Mouse (Mus musculus): ENCODE results near the gene Stk4.

Stk4 gene

DNA sequence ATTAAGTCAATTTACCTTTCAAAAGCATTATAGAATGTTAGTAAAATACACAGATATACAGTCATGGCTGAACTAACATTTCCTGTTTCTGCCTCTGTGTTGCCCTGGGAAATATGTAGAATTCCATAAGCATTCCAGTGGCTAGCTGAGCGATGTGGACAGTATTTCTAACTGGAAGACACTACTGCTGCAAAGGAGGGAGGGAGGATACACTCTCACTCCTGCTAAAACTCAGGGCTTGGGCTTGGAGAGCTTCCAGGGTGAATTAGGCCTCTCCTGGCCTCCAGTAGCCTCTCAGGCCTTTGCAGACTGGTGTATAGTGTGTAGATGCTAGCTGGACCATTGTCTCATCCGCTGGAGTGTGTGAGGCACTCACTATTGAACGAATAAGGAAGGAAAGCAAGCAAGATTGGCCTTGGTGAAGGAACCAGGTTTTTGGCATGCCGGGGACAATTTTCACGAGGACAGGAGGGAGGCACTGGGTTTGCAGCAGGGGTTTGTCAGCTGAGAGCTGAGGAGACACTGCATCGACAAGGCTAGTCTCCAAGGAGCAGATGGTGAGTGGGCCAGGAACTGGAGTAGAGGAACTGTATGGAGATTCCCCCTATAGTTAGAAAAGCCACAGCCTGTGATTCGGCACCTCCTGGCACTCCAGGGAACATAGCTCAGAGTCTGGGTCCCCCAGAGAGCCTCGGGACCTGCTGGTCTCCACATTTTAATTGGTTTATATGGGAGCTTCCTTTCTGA is 104.7 kb downstream of the Stk4 start:
- no peak for DNase-seq (ENCODE audit: low spot score)

GRCm38 (mm10) chr2:164175850-164176249 is 105.7 kb downstream of the Stk4 start:
- DNase-seq (ENCODE audit: low spot score), result no peak

GRCm38 (mm10) chr2:164177831-164178230 is 107.7 kb downstream of the Stk4 start:
- no peak for DNase-seq (ENCODE audit: low spot score)

GRCm38 (mm10) chr2:164180124-164180523 is 110.0 kb downstream of the Stk4 start:
- DNase-seq (ENCODE audit: low spot score), result no peak

GRCm38 (mm10) chr2:164180770-164181169 is 110.6 kb downstream of the Stk4 start:
- DNase-seq (ENCODE audit: low spot score), result no peak

- no peak for DNase-seq (ENCODE audit: low spot score)
Measured at GRCm38 (mm10) chr2:164182692-164183255, 112.7 kb downstream of the Stk4 start, which contains the start of gene Wfdc5. Gene Wfdc5, minus strand, starts transcription at chr2:164182742.

GRCm38 (mm10) chr2:164183340-164183739 is 113.2 kb downstream of the Stk4 start:
- DNase-seq (ENCODE audit: low spot score), result no peak

- no peak for DNase-seq (ENCODE audit: low spot score)
Measured at GRCm38 (mm10) chr2:164184145-164184719, 114.1 kb downstream of the Stk4 start.

GRCm38 (mm10) chr2:164188722-164189121 is 118.6 kb downstream of the Stk4 start:
- peak; percentile 30 for DNase-seq (ENCODE audit: low spot score)

GRCm38 (mm10) chr2:164190576-164190975 is 120.5 kb downstream of the Stk4 start, which contains the start of gene Wfdc12:
Gene Wfdc12, minus strand, starts transcription at chr2:164190608.
- no peak for DNase-seq (ENCODE audit: low spot score)

- no peak for DNase-seq (ENCODE audit: low spot score)
Measured at GRCm38 (mm10) chr2:164192279-164192678, 122.2 kb downstream of the Stk4 start.

DNA sequence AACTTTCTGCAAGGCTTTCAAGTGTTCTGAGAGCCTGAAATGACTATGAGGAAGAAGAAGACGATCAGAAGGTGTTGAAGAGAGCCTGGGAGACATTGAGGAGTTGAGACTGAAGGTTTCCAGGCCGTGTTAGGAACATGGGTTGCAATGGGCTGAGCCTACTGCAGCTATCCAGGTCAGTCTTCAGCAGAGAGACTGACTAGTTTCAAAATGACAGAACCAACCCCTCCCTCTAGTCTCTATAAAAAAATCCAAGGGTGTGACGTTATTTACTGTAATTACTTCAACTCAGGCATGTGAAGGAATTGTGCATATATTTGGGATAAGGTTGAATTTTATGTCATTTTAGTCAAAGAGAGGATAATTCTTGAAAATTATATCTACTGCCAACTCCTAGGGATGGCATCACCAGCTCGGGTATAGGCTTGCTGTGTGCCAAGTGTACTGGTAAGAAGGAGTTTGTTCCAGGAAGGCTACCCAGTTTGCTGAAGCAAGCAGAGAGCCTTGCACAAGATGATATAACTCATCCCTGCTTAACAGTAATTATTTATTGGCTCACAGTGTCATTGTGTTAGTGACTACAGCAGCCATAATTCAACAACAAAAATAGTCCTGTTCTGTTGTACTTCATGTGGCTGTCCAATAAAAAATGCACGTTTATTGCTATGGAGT is 125.0 kb downstream of the Stk4 start:
- no peak for DNase-seq (ENCODE audit: low spot score)

DNA sequence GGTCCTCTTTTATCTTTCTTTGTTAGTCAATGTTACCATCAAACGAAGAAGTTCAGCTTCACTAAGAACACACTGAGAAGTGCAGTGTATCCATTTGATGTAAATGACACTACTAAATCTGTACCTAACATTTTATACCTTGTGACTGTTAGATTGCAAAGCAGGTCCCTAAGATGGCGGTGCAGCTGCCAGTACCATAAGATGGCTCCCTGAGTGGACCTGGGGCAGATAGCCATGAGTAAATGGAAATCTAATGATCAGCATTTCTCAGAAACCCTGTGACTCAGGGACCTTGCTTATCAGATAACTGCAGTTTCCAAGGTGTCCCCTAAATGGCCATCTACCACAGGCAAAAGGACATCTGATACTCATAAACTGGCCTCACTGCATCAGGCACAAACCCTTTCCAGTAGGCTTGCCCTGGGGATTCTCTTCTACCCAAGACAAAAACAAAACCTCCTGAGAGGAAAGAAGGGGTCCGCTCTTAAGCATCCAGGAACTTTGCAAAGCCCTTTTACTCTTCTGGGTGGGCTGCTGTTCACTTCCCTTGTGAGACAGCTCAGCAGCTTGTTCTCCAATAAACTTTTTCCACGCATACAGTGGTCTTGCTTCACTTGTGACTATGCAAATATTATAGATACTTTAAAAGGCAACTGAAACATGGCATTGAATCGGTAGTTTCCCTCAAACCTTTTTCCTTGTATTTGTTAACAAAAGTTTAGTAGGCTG is 126.0 kb downstream of the Stk4 start:
- DNase-seq (ENCODE audit: low spot score), result no peak

GRCm38 (mm10) chr2:164196700-164196990 is 126.5 kb downstream of the Stk4 start:
- DNase-seq (ENCODE audit: low spot score), result no peak

- no peak for DNase-seq (ENCODE audit: low spot score)
Measured at GRCm38 (mm10) chr2:164199626-164200327, 129.7 kb downstream of the Stk4 start, which contains the start of gene Wfdc15a. Gene Wfdc15a, minus strand, starts transcription at chr2:164200130.

Measured in embryo, embryonic 10.5 days (tissue).